Mouse (Mus musculus): ENCODE data around the gene Tas2r106.

The Tas2r106 gene

DNA sequence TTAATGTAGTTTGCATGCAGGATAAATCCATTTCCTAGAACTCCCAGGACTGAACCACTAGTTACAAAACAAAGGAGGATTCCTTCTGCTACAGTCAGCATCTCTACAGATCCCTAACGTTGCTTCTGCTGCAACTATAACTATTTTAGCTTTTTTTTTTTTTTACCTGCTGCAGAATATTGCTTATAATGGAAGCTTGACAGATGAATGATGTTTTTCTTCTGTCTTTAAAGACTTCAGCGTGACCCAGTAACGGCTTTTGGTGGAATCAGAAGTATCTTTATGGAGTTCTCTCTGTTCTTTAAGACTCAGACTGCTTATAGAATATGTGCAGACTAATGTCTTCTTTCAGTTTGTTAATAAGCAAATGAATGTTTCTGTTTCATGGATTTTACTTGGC is at the start of gene Tas2r106:
Tas2r106 (minus strand) TSS at position 101 of the 400 bp plus-strand sequence.
- no peak for DNase-seq (ENCODE audit: extremely low read depth, low read depth)

DNA sequence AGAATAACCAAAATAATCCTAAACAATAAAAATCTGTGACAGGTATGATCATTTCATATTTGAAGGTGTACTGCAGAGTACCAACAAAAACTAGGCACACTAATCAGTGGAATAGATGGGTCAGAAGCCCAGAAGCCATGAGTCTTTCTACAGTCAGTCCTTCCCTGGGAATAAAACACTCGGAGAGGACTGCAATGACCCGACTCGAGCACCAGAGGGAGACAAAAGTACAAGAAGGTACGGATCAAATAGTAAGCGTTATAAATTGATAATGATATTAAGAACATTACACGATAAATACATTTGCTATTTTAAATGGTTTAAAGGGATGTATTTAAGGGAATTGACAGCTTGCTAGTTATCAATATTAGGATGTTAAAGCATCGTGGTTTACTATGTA is 34.1 kb upstream of the Tas2r106 start:
- DNase-seq (ENCODE audit: extremely low read depth, low read depth), result no peak

DNA sequence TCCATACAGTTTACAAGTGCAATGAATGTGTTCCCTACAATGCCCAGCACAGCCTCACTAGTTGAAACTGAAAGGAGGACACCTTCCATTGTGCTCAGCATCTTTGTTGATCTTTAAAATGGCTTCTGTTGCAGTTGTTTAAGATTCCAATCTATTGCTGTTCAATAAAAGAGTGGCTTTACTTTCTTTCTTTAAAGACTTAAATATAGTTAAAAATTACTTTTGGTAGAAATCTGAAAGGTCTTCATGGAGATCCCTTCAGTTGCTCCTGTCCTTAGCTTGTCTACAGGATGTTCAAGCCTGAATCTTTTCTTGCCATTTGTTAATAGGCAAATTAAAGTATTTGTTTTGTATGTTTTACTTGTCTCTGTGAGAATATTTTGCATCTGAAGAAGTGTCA is 11.3 kb upstream of the Tas2r106 start, which contains the start of gene Tas2r114:
Tas2r114 (minus strand) TSS at position 101 of the 400 bp plus-strand sequence.
- no peak for DNase-seq (ENCODE audit: extremely low read depth, low read depth)

DNA sequence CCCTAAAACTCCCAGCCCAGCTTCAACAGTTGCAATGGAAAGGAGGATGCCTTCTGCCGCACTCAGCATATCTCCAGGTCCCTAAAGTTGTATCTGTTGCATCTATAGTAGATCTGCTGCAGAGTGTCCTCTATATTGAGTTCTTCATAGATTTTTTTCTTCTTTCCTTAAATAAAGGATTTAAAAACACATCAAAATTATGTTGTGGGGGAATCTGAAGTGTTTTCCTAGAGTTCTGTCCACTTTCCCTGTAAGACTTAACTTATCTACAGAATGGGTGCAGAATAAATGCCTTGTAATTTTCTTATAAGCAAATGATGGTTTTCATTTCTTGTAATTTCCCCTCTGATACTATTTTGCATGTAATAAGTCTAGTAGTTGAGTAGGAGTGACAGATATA is 8.7 kb upstream of the Tas2r106 start, which contains the start of gene Tas2r105:
Tas2r105 (minus strand) TSS at position 101 of the 400 bp plus-strand sequence.
- no peak for DNase-seq (ENCODE audit: extremely low read depth, low read depth)

DNA sequence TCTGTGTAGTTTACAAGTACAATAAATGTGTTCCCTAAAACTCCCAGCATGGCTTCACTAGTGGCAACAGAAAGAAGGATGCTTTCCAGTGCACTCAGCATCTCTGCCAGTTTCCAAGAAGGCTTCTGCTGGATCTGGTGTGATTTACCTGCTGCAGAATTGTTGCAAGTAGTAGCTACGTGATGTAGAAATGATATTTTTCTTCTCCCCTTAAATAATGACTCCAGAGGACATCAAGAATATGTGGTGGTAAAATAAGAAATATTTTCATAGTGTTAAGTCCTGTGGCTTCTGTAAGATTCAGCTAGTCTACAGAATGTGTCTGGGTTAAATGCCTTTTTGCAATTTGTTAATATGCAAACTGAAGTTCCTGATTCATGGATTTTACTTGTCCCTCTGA is 7.0 kb upstream of the Tas2r106 start, which contains the start of gene Tas2r104:
Tas2r104 (minus strand) TSS at position 101 of the 400 bp plus-strand sequence.
- DNase-seq (ENCODE audit: extremely low read depth, low read depth), result no peak

DNA sequence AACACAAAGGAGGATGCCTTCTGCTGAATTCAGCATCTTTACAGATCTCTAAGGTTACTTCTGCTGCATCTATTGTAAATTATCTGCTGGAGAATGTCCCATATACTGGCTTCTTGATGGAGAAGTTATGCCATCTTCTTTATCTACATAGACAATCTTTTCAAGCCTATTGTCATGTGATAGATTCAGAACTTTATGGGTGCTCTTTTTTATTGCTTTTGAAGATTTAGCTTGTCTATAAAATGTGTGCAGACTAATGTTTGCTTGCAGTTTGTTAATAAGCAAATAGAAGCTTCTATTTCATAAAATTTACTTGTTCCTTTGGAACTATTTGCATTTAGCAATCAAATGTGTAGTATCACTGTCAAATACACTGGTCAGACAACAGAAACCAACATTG is 18.6 kb downstream of the Tas2r106 start, which contains the start of gene Tas2r107:
Tas2r107 (minus strand) TSS at position 101 of the 400 bp plus-strand sequence.
- DNase-seq (ENCODE audit: extremely low read depth, low read depth), result no peak

DNA sequence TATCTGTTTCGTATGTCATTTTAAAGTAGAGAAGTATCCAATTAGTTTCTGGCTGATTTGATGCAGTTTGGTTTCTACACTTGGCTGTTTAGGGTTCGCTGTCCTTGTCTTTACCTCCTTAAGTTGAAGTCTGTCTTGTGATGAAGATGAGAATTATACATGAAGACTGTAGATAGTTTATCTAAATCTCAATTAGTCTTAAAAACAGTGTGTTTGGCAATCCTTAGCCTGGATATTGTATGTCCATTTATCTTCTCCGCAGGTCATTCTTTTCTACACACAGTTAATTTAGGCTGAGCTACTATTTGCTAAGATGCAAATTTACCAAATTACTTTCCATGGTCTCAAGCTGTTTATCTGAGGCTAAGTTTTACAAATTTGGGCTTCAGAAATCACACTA is 47.9 kb downstream of the Tas2r106 start, which contains the start of gene Tas2r130:
Tas2r130 (minus strand) TSS at position 101 of the 400 bp plus-strand sequence.
- DNase-seq (ENCODE audit: extremely low read depth, low read depth), result no peak
